Mouse (Mus musculus) megakaryocyte, embryonic 14.5 days (primary cell): ENCODE results near the gene Olfr181. TPM values are rescaled to one million over a fixed set of nuclear protein-coding genes. Genes with fewer than 3 reads are reported as not detected.

Experiments
- H3K27me3 ChIP-seq: replicated peaks from 2 replicates; pipeline ENCODE3; 2012; ENCODE audit warnings: inconsistent platforms
- H3K36me3 ChIP-seq: replicated peaks from 2 replicates; pipeline ENCODE3; 2012; ENCODE audit warnings: low read length, inconsistent platforms, mixed read lengths
- H3K4me1 ChIP-seq: 2 replicates; pipeline ENCODE4 v1.6.1; 2012; ENCODE audit warnings: inconsistent platforms
- H3K4me3 ChIP-seq: replicated peaks from 2 replicates; pipeline ENCODE3; 2012; ENCODE audit warnings: moderate library complexity, mild to moderate bottlenecking, inconsistent platforms
- H3K9me3 ChIP-seq: 2 replicates; pipeline ENCODE4 v1.6.1; 2012; ENCODE audit warnings: inconsistent platforms
- FLI1 ChIP-seq: IDR thresholded peaks from 2 replicates; pipeline ENCODE4 v1.6.1; 2012; ENCODE audit warnings: low read length, inconsistent platforms, mixed read lengths
- GATA1 ChIP-seq: IDR thresholded peaks from 3 replicates; pipeline ENCODE4 v1.6.1; 2012; ENCODE audit warnings: mixed read lengths, low read length, inconsistent platforms, borderline replicate concordance
- polyA plus RNA-seq: library from polyadenylated mRNA; stranded (reverse); fragments of >175 nt; gene quantifications from 2 replicates; pipeline ENCODE4 v1.2.3, GENCODE M21; 2012; ENCODE audit warnings: low replicate concordance; ENCODE audit not compliant: insufficient read depth

Gene Olfr181
- polyA plus RNA-seq: not detected in 2 replicates

GRCm38 (mm10) chr16:58928655-58929054 is at the start of gene Olfr181:
Gene Olfr181, minus strand, starts transcription at chr16:58928755.
- H3K4me3 ChIP-seq: no peak within 1 kb of the TSS

GRCm38 (mm10) chr16:58929292-58929691 is 737 bp upstream of the Olfr181 start, which contains the start of gene Olfr180:
Gene Olfr180, minus strand, starts transcription at chr16:58929392.
- H3K27me3 ChIP-seq: no peaks in the 10 kb centered on the region
- H3K9me3 ChIP-seq: no peaks in the 10 kb centered on the region; the same call in 1 of the 2 replicates
- no peaks in the 10 kb centered on the region for H3K4me1 ChIP-seq
- no peak within 1 kb of the TSS for H3K4me3 ChIP-seq
- H3K36me3 ChIP-seq: no peaks in the 10 kb centered on the region
- TF ChIP-seq GATA1: no peak
- no peak for TF ChIP-seq FLI1

More at GRCm38 (mm10) chr16:58928655-58929054, at the start of gene Olfr181:
- H3K27me3 ChIP-seq: no peaks in the 10 kb centered on the region
- H3K9me3 ChIP-seq: no peaks in the 10 kb centered on the region; the same call in 1 of the 2 replicates
- TF ChIP-seq FLI1: no peak
- TF ChIP-seq GATA1: no peak
- no peaks in the 10 kb centered on the region for H3K36me3 ChIP-seq
- H3K4me1 ChIP-seq: no peaks in the 10 kb centered on the region

DNA sequence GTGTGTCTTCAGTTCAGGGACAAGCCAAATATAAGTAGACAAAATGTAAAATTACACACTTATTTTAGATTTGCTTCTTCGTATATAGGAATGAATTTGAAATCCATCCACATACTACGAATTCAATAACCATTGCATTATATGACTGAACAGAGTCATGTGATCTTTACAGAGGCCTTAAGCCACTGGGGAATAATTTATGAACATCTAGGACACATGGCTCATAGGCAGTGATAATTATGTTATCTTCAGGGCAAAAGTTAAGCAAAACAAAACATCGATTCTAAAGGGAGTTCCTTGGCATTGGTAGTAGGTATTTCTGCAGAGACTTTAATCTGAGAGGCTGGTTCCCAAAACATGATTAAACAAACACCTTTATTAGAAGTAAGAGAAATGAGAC is 36.6 kb downstream of the Olfr181 start, which contains the start of gene Olfr178:
Gene Olfr178, minus strand, starts transcription at position 101 of the 400 bp plus-strand sequence.
- H3K4me1 ChIP-seq: no peaks in the 10 kb centered on the region
- no peaks in the 10 kb centered on the region for H3K9me3 ChIP-seq
- TF ChIP-seq FLI1 (no peak), GATA1 (no peak)
- H3K27me3 ChIP-seq: no peaks in the 10 kb centered on the region
- H3K4me3 ChIP-seq: no peak within 1 kb of the TSS
- no peaks in the 10 kb centered on the region for H3K36me3 ChIP-seq

DNA sequence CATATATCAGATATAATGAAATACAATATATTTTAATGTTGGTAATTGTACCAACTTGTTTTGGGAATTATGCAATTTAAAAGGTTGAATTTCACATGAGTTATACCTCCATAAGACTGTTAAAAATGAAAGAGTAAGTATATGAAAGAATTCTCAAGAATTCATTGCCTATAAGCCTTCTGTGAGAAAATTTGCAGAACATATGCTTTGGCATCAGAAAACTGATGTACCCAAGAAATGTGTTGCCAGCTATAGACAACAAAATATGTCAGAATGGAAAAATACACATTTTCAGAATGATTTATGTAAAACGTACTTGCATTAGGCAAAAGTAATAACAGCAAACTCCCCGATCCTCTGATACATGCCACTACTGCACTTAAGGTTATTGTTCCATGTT is 44.1 kb downstream of the Olfr181 start:
- TF ChIP-seq GATA1 (no peak), FLI1 (no peak)
- no peak overlapping the region for H3K4me3 ChIP-seq
- 0 out of 2 replicates have a peak, but pooled peaks cover 3% of the 10 kb centered on the region for H3K9me3 ChIP-seq
- no peaks in the 10 kb centered on the region for H3K36me3 ChIP-seq
- H3K4me1 ChIP-seq: no peaks in the 10 kb centered on the region
- H3K27me3 ChIP-seq: no peaks in the 10 kb centered on the region

Other genes starting within 250 kb of the Olfr181 start
- not detected in 2 replicates for gene Gpr15, start 209.7 kb downstream of the Olfr181 start, polyA plus RNA-seq
- gene Cldnd1, start 200.8 kb downstream of the Olfr181 start, polyA plus RNA-seq: 1.00 and 2.3 TPM in 2 replicates
- gene Olfr172, start 165.6 kb downstream of the Olfr181 start, polyA plus RNA-seq: 1.3 TPM in 1 of 2 replicates, not detected in the other
- not detected in 2 replicates for gene Olfr173, start 128.5 kb downstream of the Olfr181 start, polyA plus RNA-seq
- gene Olfr175-ps1, start 102.0 kb downstream of the Olfr181 start, polyA plus RNA-seq: not detected in 2 replicates
- not detected in 2 replicates for gene Olfr177, start 54.0 kb downstream of the Olfr181 start, polyA plus RNA-seq
- not detected in 2 replicates for gene Olfr178, start 36.7 kb downstream of the Olfr181 start, polyA plus RNA-seq
- not detected in 2 replicates for gene Olfr180, start 637 bp upstream of the Olfr181 start, polyA plus RNA-seq
- gene Olfr183, start 66.6 kb upstream of the Olfr181 start, polyA plus RNA-seq: not detected in 2 replicates
- not detected in 2 replicates for gene Olfr186, start 101.5 kb upstream of the Olfr181 start, polyA plus RNA-seq
- gene Olfr187, start 111.0 kb upstream of the Olfr181 start, polyA plus RNA-seq: not detected in 2 replicates
- gene Olfr190, start 149.2 kb upstream of the Olfr181 start, polyA plus RNA-seq: not detected in 2 replicates
- not detected in 2 replicates for gene Olfr191, start 161.1 kb upstream of the Olfr181 start, polyA plus RNA-seq
- gene Olfr193, start 183.1 kb upstream of the Olfr181 start, polyA plus RNA-seq: not detected in 2 replicates
- not detected in 2 replicates for gene Olfr194, start 192.3 kb upstream of the Olfr181 start, polyA plus RNA-seq
- gene Olfr195, start 218.3 kb upstream of the Olfr181 start, polyA plus RNA-seq: not detected in 2 replicates
- gene Olfr196, start 241.7 kb upstream of the Olfr181 start, polyA plus RNA-seq: not detected in 2 replicates